Mouse (Mus musculus) embryonic facial prominence, embryonic 14.5 days (tissue): ENCODE results near the gene Gm10972. TPM values are rescaled to one million over a fixed set of nuclear protein-coding genes. Genes with fewer than 3 reads are reported as not detected.
"Not testable (repeated sequence)": the region's sequence is repeated elsewhere in the genome, so short reads cannot be mapped to it uniquely, and the experiment has no call there.

Experiments used
- ATAC-seq: fragments of 200-750 bp; cut with Nextera tagmentation; 2 replicates; pipeline ENCODE4 v1.8.0; 2017; ENCODE audit warnings: low read depth, moderate number of reproducible peaks, moderate TSS enrichment
- DNase-seq: peaks from one replicate; pipeline ENCODE4 v3.0.0-alpha.2; 2015; ENCODE audit warnings: low spot score
- H3K27ac ChIP-seq: fragments of 300-500 bp; sonication (generic); replicated peaks from 2 replicates; pipeline ENCODE4 v1.5.1; 2014; ENCODE audit warnings: low read depth, mild to moderate bottlenecking, low read length, moderate library complexity
- H3K27me3 ChIP-seq: fragments of 300-500 bp; sonication (generic); replicated peaks from 2 replicates; pipeline ENCODE4 v1.6.1; 2014; ENCODE audit warnings: low read length; ENCODE audit not compliant: control insufficient read depth, insufficient read depth
- H3K36me3 ChIP-seq: fragments of 300-500 bp; sonication (generic); 2 replicates; pipeline ENCODE4 v1.6.1; 2014; ENCODE audit warnings: low read length, mixed read lengths; ENCODE audit not compliant: control insufficient read depth, insufficient read depth
- H3K4me1 ChIP-seq: fragments of 300-500 bp; sonication (generic); 2 replicates; pipeline ENCODE4 v1.6.1; 2014; ENCODE audit warnings: antibody characterized with exemption, low read length; ENCODE audit not compliant: control insufficient read depth, insufficient read depth
- H3K4me2 ChIP-seq: fragments of 300-500 bp; sonication (generic); 2 replicates; pipeline ENCODE4 v1.6.1; 2014; ENCODE audit warnings: low read depth, mild to moderate bottlenecking, low read length, moderate library complexity, mixed read lengths
- H3K4me3 ChIP-seq: fragments of 300-500 bp; sonication (generic); 2 replicates; pipeline ENCODE4 v1.5.1; 2014; ENCODE audit warnings: low read depth, mild to moderate bottlenecking, low read length
- H3K9ac ChIP-seq: fragments of 300-500 bp; sonication (generic); 2 replicates; pipeline ENCODE4 v1.6.1; 2014; ENCODE audit warnings: low read depth, mild to moderate bottlenecking, low read length, moderate library complexity, mixed read lengths
- H3K9me3 ChIP-seq: fragments of 300-500 bp; sonication (generic); 2 replicates; pipeline ENCODE4 v1.6.1; 2016; ENCODE audit warnings: low read length; ENCODE audit not compliant: control insufficient read depth
- WGBS: fragments of 180-500 bp; shearing (Covaris S2); extraction: QIAGEN DNeasy Blood & Tissue Kit; methylation state at CpG from one replicate; pipeline ENCODE4 v1.1.7; 2014; 5-methylcytosine and 5-hydroxymethylcytosine counted together
- polyA plus RNA-seq: library from polyadenylated mRNA; unstranded; fragments of >200 nt; fragmentation: Nextera tagmentation; extraction: Ambion mirVana; gene quantifications from 2 replicates; pipeline ENCODE4 v1.2.1, GENCODE M21; 2014

Gene Gm10972
- polyA plus RNA-seq = not detected in 2 replicates

DNA sequence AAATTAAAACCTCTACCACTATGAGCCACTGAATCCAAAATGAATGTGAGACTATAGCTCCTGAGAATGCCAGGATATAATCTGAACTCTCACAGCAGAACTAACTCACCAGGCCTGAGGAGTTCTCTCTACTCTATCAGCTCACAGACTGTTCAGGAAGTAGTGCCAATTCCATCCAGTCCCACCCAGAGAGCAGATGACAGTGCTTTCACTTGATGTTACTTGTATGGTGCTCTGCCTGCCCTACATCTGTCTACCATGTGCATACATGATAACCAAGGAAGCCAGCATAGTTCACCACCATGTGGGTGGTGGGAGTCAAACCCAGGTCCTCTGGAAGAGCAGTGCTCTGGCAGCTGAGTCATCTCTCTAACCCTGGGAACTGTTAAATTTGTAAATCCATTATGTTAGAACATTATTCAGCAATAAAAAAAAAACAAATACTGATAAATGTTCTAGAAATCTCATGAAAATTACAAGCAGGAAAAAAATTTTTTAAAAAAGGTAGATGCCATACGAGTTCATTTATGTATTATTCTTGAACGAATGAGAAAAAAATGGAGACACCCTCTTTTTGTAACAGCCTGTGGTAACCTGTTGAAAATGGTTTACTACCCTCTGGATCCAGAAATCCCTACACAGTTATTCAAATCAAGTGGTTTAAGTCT is at the start of gene Gm10972:
Gene Gm10972 (plus strand): TSS at position 618 of the 668 bp plus-strand sequence.
- 76% methylated on average over 2 of the region's 2 CpGs for WGBS
- H3K27me3 ChIP-seq, H3K4me1 ChIP-seq, H3K9me3 ChIP-seq, H3K27ac ChIP-seq, H3K9ac ChIP-seq, DNase-seq, ATAC-seq, H3K4me2 ChIP-seq, H3K4me3 ChIP-seq, H3K36me3 ChIP-seq: not testable (repeated sequence)

GRCm38 (mm10) chr3:94595871-94596287 is 47.0 kb upstream of the Gm10972 start:
- DNase-seq (no peak), ATAC-seq (no peak)
- Histone ChIP-seq H3K36me3 (no peaks in the 10 kb centered on the region), H3K27me3 (no peaks in the 10 kb centered on the region), H3K4me3 (no peak overlapping the region), H3K27ac (no peak overlapping the region), H3K4me1 (no peaks in the 10 kb centered on the region), H3K4me2 (no peak overlapping the region), H3K9me3 (no peaks in the 10 kb centered on the region), H3K9ac (no peak overlapping the region)
- WGBS = 88% methylated on average over 6 of the region's 6 CpGs

DNA sequence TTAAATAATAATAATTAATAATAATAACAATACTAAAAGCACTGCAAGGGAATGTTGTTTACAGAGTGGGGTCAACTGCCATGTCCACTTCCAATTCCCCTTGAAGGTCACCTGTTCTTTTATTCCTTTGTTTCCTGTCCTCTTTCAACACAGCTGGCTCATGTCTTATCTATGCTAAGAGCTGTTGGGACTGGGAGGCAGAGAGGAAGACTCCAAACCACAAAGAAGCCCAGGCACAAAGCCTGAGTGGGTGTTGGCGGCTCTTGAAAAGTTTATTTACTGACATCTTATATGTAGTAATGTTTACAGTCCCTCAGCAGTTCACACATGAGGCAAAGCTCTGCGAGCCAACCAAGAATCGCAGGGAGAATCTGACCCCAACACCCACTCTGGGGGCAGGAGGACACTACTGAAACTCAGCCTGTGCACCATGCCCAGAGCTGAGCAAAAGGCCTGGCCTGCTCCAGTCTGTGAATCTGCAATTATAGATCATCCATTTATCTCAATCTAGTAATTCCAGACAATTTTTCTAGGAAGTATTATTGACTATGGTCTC is 45.6 kb upstream of the Gm10972 start:
- H3K36me3 ChIP-seq = no peaks in the 10 kb centered on the region
- ATAC-seq (no peak), DNase-seq (no peak)
- no peak overlapping the region for H3K27ac ChIP-seq
- no peaks in the 10 kb centered on the region for H3K9me3 ChIP-seq
- no peaks in the 10 kb centered on the region for H3K27me3 ChIP-seq
- no peak overlapping the region for H3K4me3 ChIP-seq
- H3K9ac ChIP-seq = no peak overlapping the region
- no peak overlapping the region for H3K4me2 ChIP-seq
- WGBS = 64% methylated on average over 3 of the region's 3 CpGs
- no peaks in the 10 kb centered on the region for H3K4me1 ChIP-seq

GRCm38 (mm10) chr3:94601959-94602358 is 41.0 kb upstream of the Gm10972 start:
- Histone ChIP-seq H3K9me3 (no peaks in the 10 kb centered on the region), H3K36me3 (no peaks in the 10 kb centered on the region), H3K4me2 (no peak overlapping the region), H3K4me3 (no peak overlapping the region), H3K4me1 (no peaks in the 10 kb centered on the region), H3K9ac (no peak overlapping the region), H3K27me3 (no peaks in the 10 kb centered on the region), H3K27ac (no peak overlapping the region)
- ATAC-seq (peak; percentile 26; the same call in 1 of the 2 replicates), DNase-seq (peak; percentile 70)
- WGBS = 4% methylated on average over 4 of the region's 4 CpGs

- no peak overlapping the region for H3K9ac ChIP-seq
- no peak overlapping the region for H3K4me2 ChIP-seq
- H3K36me3 ChIP-seq = no peaks in the 10 kb centered on the region
- no peaks in the 10 kb centered on the region for H3K9me3 ChIP-seq
- DNase-seq (no peak), ATAC-seq (no peak)
- H3K27ac ChIP-seq = no peak overlapping the region
- no peaks in the 10 kb centered on the region for H3K27me3 ChIP-seq
- no peak overlapping the region for H3K4me3 ChIP-seq
- WGBS = 90% methylated on average over 3 of the region's 3 CpGs
- peaks cover 4% of the 10 kb centered on the region; the same call in 1 of the 2 replicates for H3K4me1 ChIP-seq
Observed at GRCm38 (mm10) chr3:94609621-94610020, 33.3 kb upstream of the Gm10972 start.

DNA sequence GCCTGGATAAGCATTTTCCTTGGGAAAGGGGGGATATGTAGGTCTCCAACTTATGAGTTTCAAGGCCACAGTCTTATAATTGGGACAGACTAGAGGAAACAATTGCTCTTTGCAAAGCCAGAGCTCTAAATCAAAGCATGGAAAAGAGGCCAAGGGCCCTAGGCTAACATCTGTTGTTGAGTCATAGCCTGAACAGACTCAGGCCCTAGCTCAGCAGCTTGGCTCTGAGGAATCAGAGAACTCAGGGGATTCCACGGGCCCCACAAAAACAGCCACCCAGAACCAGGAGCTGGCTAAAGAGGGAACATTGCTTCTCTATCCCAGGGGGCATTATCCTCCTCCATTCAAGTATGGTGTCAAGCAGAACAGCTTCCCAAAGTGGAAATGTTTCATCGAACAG is 32.3 kb upstream of the Gm10972 start:
- H3K36me3 ChIP-seq = no peaks in the 10 kb centered on the region
- no peaks in the 10 kb centered on the region for H3K9me3 ChIP-seq
- no peak overlapping the region for H3K9ac ChIP-seq
- ATAC-seq = peak; percentile 33; the same call in 1 of the 2 replicates
- peak overlapping the region; percentile 49; the same call in 1 of the 2 replicates for H3K27ac ChIP-seq
- H3K4me2 ChIP-seq = no peak overlapping the region
- H3K27me3 ChIP-seq = no peaks in the 10 kb centered on the region
- DNase-seq = peak; percentile 29
- H3K4me3 ChIP-seq = no peak overlapping the region
- 62% methylated on average over 2 of the region's 2 CpGs for WGBS
- peaks cover 4% of the 10 kb centered on the region; the same call in 1 of the 2 replicates for H3K4me1 ChIP-seq

GRCm38 (mm10) chr3:94611343-94611742 is 31.6 kb upstream of the Gm10972 start:
- 64% methylated on average over 4 of the region's 4 CpGs for WGBS
- ATAC-seq (no peak; the same call in 1 of the 2 replicates), DNase-seq (peak; percentile 54)
- H3K9ac ChIP-seq = no peak overlapping the region
- H3K27ac ChIP-seq = no peak overlapping the region; the same call in 1 of the 2 replicates
- H3K9me3 ChIP-seq = no peaks in the 10 kb centered on the region
- H3K27me3 ChIP-seq = no peaks in the 10 kb centered on the region
- peaks cover 4% of the 10 kb centered on the region; the same call in 1 of the 2 replicates for H3K4me1 ChIP-seq
- H3K4me2 ChIP-seq = no peak overlapping the region
- H3K36me3 ChIP-seq = no peaks in the 10 kb centered on the region
- H3K4me3 ChIP-seq = no peak overlapping the region

GRCm38 (mm10) chr3:94611834-94612233 is 31.1 kb upstream of the Gm10972 start:
- ATAC-seq (no peak), DNase-seq (no peak)
- peaks cover 4% of the 10 kb centered on the region; the same call in 1 of the 2 replicates for H3K4me1 ChIP-seq
- no peak overlapping the region for H3K9ac ChIP-seq
- H3K9me3 ChIP-seq = no peaks in the 10 kb centered on the region
- no peaks in the 10 kb centered on the region for H3K27me3 ChIP-seq
- no peak overlapping the region for H3K4me3 ChIP-seq
- no peaks in the 10 kb centered on the region for H3K36me3 ChIP-seq
- WGBS = 66% methylated on average over 5 of the region's 5 CpGs
- H3K4me2 ChIP-seq = no peak overlapping the region
- no peak overlapping the region; the same call in 1 of the 2 replicates for H3K27ac ChIP-seq
